22 mouse cellular contexts compared by ENCODE assay signal in the genomic region with DNA sequence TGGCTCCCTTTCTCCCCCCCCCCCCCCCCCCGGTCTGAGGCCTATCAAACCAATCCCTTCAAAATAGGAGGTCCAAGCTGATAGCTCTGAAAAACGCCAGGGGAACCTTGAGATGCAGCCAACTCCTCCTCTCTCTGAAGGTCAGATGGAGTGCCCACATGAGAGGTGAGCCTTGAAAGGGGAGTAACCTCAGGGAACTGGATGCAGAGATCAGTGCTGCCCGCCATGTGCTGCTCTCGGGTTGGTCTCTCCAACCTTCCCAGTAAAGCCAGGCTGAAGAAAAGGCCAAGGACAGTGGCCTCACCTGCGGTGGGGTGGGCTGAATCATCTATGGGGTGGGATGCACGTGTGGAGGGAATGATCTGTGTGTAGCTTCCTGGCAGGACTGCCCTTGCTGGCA. TPM values are rescaled to one million over a fixed set of nuclear protein-coding genes. Genes with fewer than 3 reads are reported as not detected.
DNase-seq lines count a peak whose midpoint lies in the region; ATAC-seq lines count a peak whose summit lies in the region.
"Had no signal": no experiment of that assay in that cellular context is flagged by ENCODE, and none has a peak within 500 bp of the region (broad histone marks: within the 10 kb centered on the region; RNA-seq: fewer than 3 reads in every experiment).

No protein-coding gene starts in this region.

- DNase-seq in adrenal gland, adult 8-10 months = peak; percentile 84
- no peak for DNase-seq in adrenal gland, adult 18-20 months (ENCODE audit: low spot score in 2 of 2)
- no peak for DNase-seq in kidney, adult 18-20 months
- peak; percentile 71 for DNase-seq in testis, postnatal 14 days (ENCODE audit: low spot score)
- no peak for DNase-seq in testis, postnatal 10 days (ENCODE audit: low spot score)
- DNase-seq in embryo, embryonic 11 days = no peak
- DNase-seq: cerebellum, adult 2 months; cerebellum, postnatal 14 days; gastrocnemius, postnatal 14 days; heart, adult 2 months; heart, postnatal 36 days had no signal

- H3K27me3 ChIP-seq in kidney, embryonic 16.5 days (ENCODE audit: insufficient read depth, low read length) = no peaks in the 10 kb centered on the region
- H3K27me3 ChIP-seq: CH12.LX; embryonic facial prominence, embryonic 13.5 days; hindbrain, embryonic 15.5 days; Patski had no signal

- ATAC-seq in kidney, embryonic 16.5 days (ENCODE audit: low FRiP score, low TSS enrichment) = no peak
- ATAC-seq: activated CD4-positive, CD25-positive, alpha-beta regulatory T cell, adult 4 months; forebrain, embryonic 16.5 days; intestine, embryonic 16.5 days; Patski had no signal

- H3K4me2 ChIP-seq in kidney, embryonic 16.5 days (replicated peaks; ENCODE audit: low read depth, low read length) = no peak overlapping the region
- H3K4me2 ChIP-seq: embryonic facial prominence, embryonic 13.5 days; forebrain, embryonic 12.5 days; heart, embryonic 12.5 days; hindbrain, embryonic 15.5 days had no signal

- WGBS in kidney, embryonic 16.5 days = 67% methylated on average over 5 of the region's 6 CpGs

- no peaks in the 10 kb centered on the region for H3K36me3 ChIP-seq in kidney, embryonic 16.5 days (ENCODE audit: insufficient read depth, low read length)
- H3K36me3 ChIP-seq: embryonic facial prominence, embryonic 13.5 days; forebrain, embryonic 12.5 days; heart, embryonic 12.5 days; hindbrain, embryonic 15.5 days had no signal

- peak overlapping the region; percentile 78 for H3K27ac ChIP-seq in kidney, embryonic 16.5 days (ENCODE audit: low read length)
- H3K27ac ChIP-seq: embryonic facial prominence, embryonic 13.5 days; forebrain, embryonic 12.5 days; heart, adult 2 months had no signal

- no peak overlapping the region for H3K4me3 ChIP-seq in kidney, embryonic 16.5 days (ENCODE audit: low read length)
- H3K4me3 ChIP-seq: embryonic facial prominence, embryonic 13.5 days; forebrain, embryonic 12.5 days; heart, adult 2 months; heart, embryonic 12.5 days; hindbrain, embryonic 15.5 days had no signal

- H3K4me1 ChIP-seq in kidney, embryonic 16.5 days (ENCODE audit: insufficient read depth, low read length) = peaks cover 52% of the 10 kb centered on the region

- no peaks in the 10 kb centered on the region for H3K9me3 ChIP-seq in kidney, embryonic 16.5 days (ENCODE audit: low read length)
- H3K9me3 ChIP-seq: embryonic facial prominence, embryonic 13.5 days; forebrain, embryonic 12.5 days; hindbrain, embryonic 15.5 days had no signal

- H3K9ac ChIP-seq in kidney, embryonic 16.5 days (replicated peaks; ENCODE audit: low read length) = no peak overlapping the region
- H3K9ac ChIP-seq: embryonic facial prominence, embryonic 13.5 days; forebrain, embryonic 12.5 days; heart, embryonic 12.5 days; hindbrain, embryonic 15.5 days had no signal

RNA-seq across cellular contexts. Expression of gene Mybph, which starts 19.1 kb away (rescaled TPM):
- under 1 TPM in 2 of 4 experiments, not detected in 2; 0.17 to 0.24 TPM for total RNA-seq in adrenal gland, adult 8-10 months (2022)
- total RNA-seq in adrenal gland, adult 18-20 months (2021) = under 1 TPM in 1 of 2 experiments, not detected in 1; 0.16 TPM
- polyA plus RNA-seq in kidney, embryonic 16.5 days (2015; fragmentation: Nextera tagmentation; extraction: Ambion mirVana) = 1.6 and 1.7 TPM in 2 replicates
- total RNA-seq: common myeloid progenitor, adult 5-6 weeks; heart, adult 2 months; heart, postnatal 36 days had no signal
- polyA plus RNA-seq: activated CD4-positive, CD25-positive, alpha-beta regulatory T cell, adult 4 months; forebrain, embryonic 16.5 days; Patski had no signal

RNA-seq across cellular contexts. Expression of gene Adora1, which starts 22.9 kb away (rescaled TPM):
- 100 to 1,000 TPM; 162 to 296 (median 242) TPM for total RNA-seq in adrenal gland, adult 8-10 months (2022)
- 100 to 1,000 TPM; 111 to 130 TPM for total RNA-seq in adrenal gland, adult 18-20 months (2021)
- 10.4 and 10.6 TPM in 2 replicates for polyA plus RNA-seq in kidney, embryonic 16.5 days (2015; fragmentation: Nextera tagmentation; extraction: Ambion mirVana)
- total RNA-seq: CH12.LX; common myeloid progenitor, adult 5-6 weeks had no signal

RNA-seq across cellular contexts. Expression of gene Chil1, which starts 30.4 kb away (rescaled TPM):
- 1 to 10 TPM in 3 of 4 experiments, under 1 TPM in 1; 0.74 to 1.6 (median 1.3) TPM for total RNA-seq in adrenal gland, adult 8-10 months (2022)
- 1 to 10 TPM; 1.2 to 1.7 TPM for total RNA-seq in adrenal gland, adult 18-20 months (2021)
- polyA plus RNA-seq in kidney, embryonic 16.5 days (2015; fragmentation: Nextera tagmentation; extraction: Ambion mirVana) = 0.85 and 1.4 TPM in 2 replicates
- polyA plus RNA-seq: activated CD4-positive, CD25-positive, alpha-beta regulatory T cell, adult 4 months had no signal

Comparison
In these comparisons a context has a peak if more than half of its experiments do, and no peak if none do; other contexts are left out.
1. DNase-seq: peak in adrenal gland, adult 8-10 months (single experiment) and testis, postnatal 14 days (single experiment); none in adrenal gland, adult 18-20 months (0 of 2), kidney, adult 18-20 months (single experiment), testis, postnatal 10 days (single experiment) and embryo, embryonic 11 days (single experiment).